Mouse (Mus musculus): ENCODE data around the gene Blcap.

DNA sequence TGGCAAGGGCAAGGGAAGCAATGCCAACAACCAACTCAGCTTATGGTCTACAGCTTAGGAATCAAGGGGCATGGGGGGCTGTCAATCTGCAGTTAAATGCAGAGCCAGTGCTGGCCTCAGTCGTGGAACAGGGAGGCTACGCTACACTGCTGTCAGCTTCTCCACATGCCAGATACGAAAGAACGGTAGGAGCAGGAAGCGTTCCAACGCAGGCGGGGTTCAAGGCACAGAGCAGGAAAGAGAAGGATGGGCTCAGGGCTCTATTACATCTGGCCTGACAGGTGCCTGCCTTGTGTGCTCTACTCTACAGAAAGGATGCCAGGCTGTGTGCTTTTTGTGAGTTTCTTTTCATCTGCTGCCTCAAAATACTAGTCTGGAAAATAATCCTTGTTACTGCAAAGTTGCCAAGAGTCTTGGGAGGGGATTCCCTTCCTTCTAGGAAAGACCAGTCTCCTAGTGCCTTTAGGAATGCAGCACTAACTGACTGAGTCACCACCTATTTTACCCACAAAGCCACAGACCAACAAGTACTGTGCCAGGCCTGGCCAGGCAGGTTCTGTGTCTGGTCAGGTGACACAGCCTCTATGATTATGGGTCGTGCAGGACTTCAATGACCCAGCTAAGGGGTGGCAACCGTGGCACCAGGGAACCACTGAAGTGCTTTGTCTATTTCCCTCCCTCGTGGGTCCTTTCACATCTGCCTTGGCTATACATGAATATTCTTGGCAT, 18.8 kb downstream of the Blcap start:
- TF ChIP-seq POLR2A (IDR thresholded peaks at IDR 0.05; ENCODE audit: borderline replicate concordance, extremely low read depth, low read depth, low read length) (no peak), CTCF (IDR thresholded peaks at IDR 0.05; ENCODE audit: insufficient read depth, low read length) (no peak)
